Mouse (Mus musculus) hindbrain, postnatal 0 days (tissue): ENCODE data around the gene Lpgat1. TPM values are rescaled to one million over a fixed set of nuclear protein-coding genes. Genes with fewer than 3 reads are reported as not detected.
A peak's percentile ranks its signal among the peaks of the same experiment; 100 is the strongest.

Experiments used
- ATAC-seq: fragments of 200-750 bp; cut with Nextera tagmentation; 2 replicates; pipeline ENCODE4 v1.8.0; 2017; ENCODE audit warnings: mild to moderate bottlenecking, moderate TSS enrichment, moderate library complexity
- DNase-seq: peaks from one replicate; pipeline ENCODE4 v3.0.0-alpha.2; 2015; ENCODE audit warnings: low spot score
- H3K27ac ChIP-seq: fragments of 300-500 bp; sonication (generic); 2 replicates; pipeline ENCODE4 v1.5.1; 2014; ENCODE audit warnings: mild to moderate bottlenecking
- H3K27me3 ChIP-seq: fragments of 300-500 bp; sonication (generic); 2 replicates; pipeline ENCODE4 v1.6.1; 2014; ENCODE audit warnings: low read length, mixed read lengths; ENCODE audit not compliant: insufficient read depth
- H3K36me3 ChIP-seq: fragments of 300-500 bp; sonication (generic); 2 replicates; pipeline ENCODE4 v1.6.1; 2014; ENCODE audit warnings: low read length, mixed read lengths; ENCODE audit not compliant: insufficient read depth
- H3K4me1 ChIP-seq: fragments of 300-500 bp; sonication (generic); 2 replicates; pipeline ENCODE4 v1.6.1; 2014; ENCODE audit warnings: antibody characterized with exemption, low read length, mixed read lengths; ENCODE audit not compliant: insufficient read depth
- H3K4me2 ChIP-seq: fragments of 300-500 bp; sonication (generic); 2 replicates; pipeline ENCODE4 v1.6.1; 2014; ENCODE audit warnings: low read depth, mild to moderate bottlenecking, low read length, moderate library complexity, mixed read lengths
- H3K4me3 ChIP-seq: fragments of 300-500 bp; sonication (generic); 2 replicates; pipeline ENCODE4 v1.5.1; 2014; ENCODE audit warnings: low read length
- H3K9ac ChIP-seq: fragments of 300-500 bp; sonication (generic); replicated peaks from 2 replicates; pipeline ENCODE4 v1.6.1; 2014; ENCODE audit warnings: mild to moderate bottlenecking, low read length, moderate library complexity, mixed read lengths
- H3K9me3 ChIP-seq: fragments of 300-500 bp; sonication (generic); 2 replicates; pipeline ENCODE4 v1.6.1; 2016; ENCODE audit warnings: low read length, mixed read lengths
- CTCF ChIP-seq: IDR thresholded peaks from 2 replicates; pipeline ENCODE4 v1.5.1; 2016; ENCODE audit warnings: antibody characterized with exemption, control low read depth, low read depth
- WGBS: fragments of 180-500 bp; shearing (Covaris S2); extraction: QIAGEN DNeasy Blood & Tissue Kit; methylation state at CpG from one replicate; pipeline ENCODE4 v1.1.7; 2014; 5-methylcytosine and 5-hydroxymethylcytosine counted together
- polyA plus RNA-seq: library from polyadenylated mRNA; unstranded; fragments of >200 nt; fragmentation: Nextera tagmentation; extraction: Ambion mirVana; gene quantifications from 2 replicates; pipeline ENCODE4 v1.2.1, GENCODE M21; 2015
- total RNA-seq: library from RNA; depleted of rRNA; stranded (reverse); fragments of >200 nt; gene quantifications from 2 replicates; pipeline ENCODE4 v1.2.3, GENCODE M21; 2014

Gene Lpgat1
- total and polyA plus RNA-seq, 2 experiments from 2014 or later, result 47.7 to 49.9 TPM

DNA sequence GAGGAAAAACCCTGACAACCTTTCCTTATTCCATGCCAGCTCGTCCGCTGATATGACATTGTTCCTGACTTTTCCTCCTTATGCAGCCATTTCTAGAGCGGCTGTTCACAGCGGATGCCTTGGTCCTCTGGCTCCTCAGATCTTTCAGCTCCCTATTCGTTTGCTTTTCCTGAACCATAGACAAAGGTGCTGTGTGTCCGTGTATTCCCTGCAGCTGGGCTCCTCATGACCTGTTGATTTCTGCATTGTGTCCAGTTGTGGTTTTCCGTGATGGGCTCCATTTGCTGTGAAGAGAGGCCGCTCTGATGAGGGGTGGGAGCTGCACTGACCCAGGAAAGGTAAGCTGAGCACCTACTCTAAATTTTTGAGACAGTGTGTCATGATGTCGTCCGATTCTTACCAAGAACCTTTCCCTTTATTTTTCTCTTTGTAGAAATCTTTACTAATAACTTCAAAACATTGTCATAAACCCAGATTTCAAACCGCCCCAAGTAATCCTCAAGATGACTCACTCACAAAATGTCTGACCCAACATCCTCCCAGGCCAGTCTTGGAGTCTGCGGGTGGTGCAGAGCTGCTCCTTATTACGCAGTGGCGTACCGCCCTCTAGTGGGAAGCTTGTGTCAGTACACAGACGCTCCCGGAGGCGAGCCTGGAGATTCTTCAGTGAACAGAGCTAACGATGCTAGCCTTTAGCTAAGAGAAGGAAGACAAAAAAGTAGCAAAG, 99.9 kb downstream of the Lpgat1 start:
- Histone ChIP-seq H3K4me3 (no peak overlapping the region), H3K4me2 (no peak overlapping the region), H3K27ac (peak overlapping the region; percentile 66), H3K9me3 (no peaks in the 10 kb centered on the region), H3K27me3 (no peaks in the 10 kb centered on the region), H3K4me1 (no peaks in the 10 kb centered on the region; the same call in 1 of the 2 replicates), H3K9ac (no peak overlapping the region), H3K36me3 (no peaks in the 10 kb centered on the region)
- ATAC-seq, result peak; percentile 71
- peak; percentile 99 for TF ChIP-seq CTCF
- WGBS, result 39% methylated on average over 19 of the region's 19 CpGs
- DNase-seq, result peak; percentile 95

DNA sequence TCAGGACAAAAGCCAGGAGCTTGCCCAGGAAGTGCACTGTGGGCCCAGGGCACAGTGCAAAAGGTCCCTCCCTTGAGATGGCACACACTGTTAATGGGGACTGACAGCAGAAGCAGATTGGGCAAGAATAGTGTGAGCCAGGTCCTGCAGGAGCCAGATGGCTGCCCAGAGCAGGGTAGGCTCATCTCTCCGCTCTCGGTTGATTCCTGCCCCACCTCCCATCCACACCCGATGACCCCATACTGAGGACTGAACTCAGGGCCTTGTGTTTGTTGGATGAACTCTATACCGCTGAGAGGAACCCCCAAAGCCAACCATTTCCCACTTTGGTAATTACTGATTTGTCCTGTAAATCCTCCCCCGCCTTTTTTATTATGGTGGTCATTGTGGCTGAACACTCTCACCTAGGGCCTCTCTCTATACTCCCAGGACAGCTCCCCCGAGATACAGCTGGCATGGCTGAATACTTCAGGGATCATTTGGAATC, 100.6 kb downstream of the Lpgat1 start:
- DNase-seq (no peak), ATAC-seq (peak; percentile 56)
- TF ChIP-seq CTCF, result no peak
- H3K36me3 ChIP-seq, result no peaks in the 10 kb centered on the region
- WGBS, result 37% methylated on average over 6 of the region's 6 CpGs
- no peak overlapping the region for H3K4me3 ChIP-seq
- H3K9ac ChIP-seq, result no peak overlapping the region
- 0 out of 2 replicates have a peak overlapping the region, but pooled peaks have one; percentile 2 for H3K27ac ChIP-seq
- no peaks in the 10 kb centered on the region for H3K27me3 ChIP-seq
- no peaks in the 10 kb centered on the region for H3K9me3 ChIP-seq
- H3K4me2 ChIP-seq, result no peak overlapping the region
- H3K4me1 ChIP-seq, result no peaks in the 10 kb centered on the region; the same call in 1 of the 2 replicates

DNA sequence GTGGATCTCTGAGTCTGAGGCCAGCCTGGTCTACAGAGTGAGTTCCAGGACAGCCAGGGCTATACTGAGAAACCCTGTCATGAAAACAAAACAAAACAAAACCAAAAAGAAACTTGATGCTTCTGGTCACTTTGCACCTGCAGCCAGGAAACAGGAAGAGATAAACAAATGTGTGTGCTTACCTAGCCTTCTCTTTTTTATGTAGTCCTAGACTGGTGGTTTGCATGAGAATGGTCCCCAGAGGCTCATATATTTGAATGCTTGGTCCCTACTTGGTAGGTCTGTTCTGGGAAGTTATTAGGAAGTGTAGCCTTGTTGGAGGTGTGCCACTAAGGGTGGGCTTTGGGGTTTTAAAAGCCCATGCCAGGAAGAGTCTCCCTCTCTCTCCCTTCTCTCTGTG, 101.4 kb downstream of the Lpgat1 start:
- no peak for ATAC-seq

DNA sequence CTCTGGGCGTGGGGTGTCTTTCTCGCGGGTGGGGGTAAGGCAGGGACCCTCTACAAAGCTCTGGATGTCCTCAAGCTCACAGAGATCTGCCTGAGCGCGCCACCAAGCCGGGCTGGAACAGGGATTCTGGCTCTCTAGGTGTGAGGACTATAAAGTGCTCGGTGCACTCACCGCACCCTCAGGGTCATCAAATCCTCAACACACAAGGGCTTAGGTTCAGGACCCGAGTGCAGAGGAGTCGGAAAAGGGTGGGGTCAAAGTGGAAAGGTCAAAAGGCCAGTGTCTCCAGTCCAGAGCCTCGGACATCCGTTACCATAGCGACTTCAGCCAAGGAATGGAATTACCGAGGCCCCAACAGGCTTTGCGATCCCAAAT, 103.3 kb downstream of the Lpgat1 start:
- WGBS, result 6% methylated on average over 15 of the region's 15 CpGs
- no peak overlapping the region for H3K27ac ChIP-seq
- peak overlapping the region; percentile 52 for H3K9ac ChIP-seq
- H3K9me3 ChIP-seq, result no peaks in the 10 kb centered on the region
- peak overlapping the region; percentile 74 for H3K4me3 ChIP-seq
- DNase-seq (no peak), ATAC-seq (peak; percentile 48)
- peak overlapping the region; percentile 95 for H3K4me2 ChIP-seq
- H3K36me3 ChIP-seq, result no peaks in the 10 kb centered on the region; the same call in 1 of the 2 replicates
- no peaks in the 10 kb centered on the region; the same call in 1 of the 2 replicates for H3K4me1 ChIP-seq
- no peaks in the 10 kb centered on the region for H3K27me3 ChIP-seq
- TF ChIP-seq CTCF, result no peak

More for the DNA sequence above, 101.4 kb downstream of the Lpgat1 start:
- H3K27me3 ChIP-seq, result no peaks in the 10 kb centered on the region
- no peak overlapping the region for H3K4me3 ChIP-seq
- no peak overlapping the region for H3K27ac ChIP-seq
- no peaks in the 10 kb centered on the region; the same call in 1 of the 2 replicates for H3K4me1 ChIP-seq
- no peaks in the 10 kb centered on the region for H3K36me3 ChIP-seq
- H3K9me3 ChIP-seq, result no peaks in the 10 kb centered on the region
- H3K9ac ChIP-seq, result no peak overlapping the region
- H3K4me2 ChIP-seq, result no peak overlapping the region
- no peak for DNase-seq
- no peak for TF ChIP-seq CTCF

DNA sequence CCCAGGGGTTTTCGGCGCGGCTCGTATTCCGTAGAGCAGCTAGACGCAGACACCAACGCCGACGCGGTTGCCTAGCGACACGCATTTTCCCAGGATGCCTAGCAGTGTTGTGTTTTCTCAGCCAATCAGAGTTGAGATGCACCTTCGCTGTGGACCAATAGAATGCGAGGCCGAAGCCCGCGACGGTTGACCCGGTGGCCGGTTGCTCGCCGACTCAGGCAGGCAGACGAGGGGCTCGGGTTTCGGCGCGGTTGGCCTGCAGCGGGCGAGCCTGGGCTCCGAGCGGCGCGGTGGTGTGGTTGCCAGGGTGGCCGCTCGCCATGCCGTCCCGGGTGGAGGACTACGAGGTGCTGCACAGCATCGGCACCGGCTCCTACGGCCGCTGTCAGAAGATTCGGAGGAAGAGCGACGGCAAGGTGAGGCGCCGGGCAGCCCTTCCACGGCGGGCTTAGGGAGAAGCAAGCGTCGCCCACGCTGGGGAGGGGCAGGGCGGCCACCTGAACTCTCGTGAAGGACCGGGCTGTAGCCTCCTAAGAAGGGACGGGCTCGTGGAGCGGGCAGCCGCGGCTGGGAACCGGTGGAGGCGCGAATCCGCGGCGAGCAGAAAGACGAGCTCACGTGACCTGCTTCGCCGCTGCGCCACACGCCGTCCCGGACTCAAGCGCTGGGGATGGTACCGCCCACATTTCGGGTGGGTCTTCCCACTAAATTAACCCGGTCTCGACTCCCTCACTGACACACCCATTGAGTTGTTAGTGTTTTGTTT, 103.9 kb downstream of the Lpgat1 start, which contains the start of gene Nek2:
Gene Nek2 (plus strand): TSS at position 119 of the 766 bp plus-strand sequence.
- WGBS, result under 1% methylated on average over 79 of the region's 79 CpGs
- H3K27ac ChIP-seq, result no peak within 1 kb of the TSS
- ATAC-seq (peak; percentile 94), DNase-seq (peak; percentile 99)
- H3K9ac ChIP-seq, result peak within 1 kb of the TSS; percentile 52
- peak within 1 kb of the TSS; percentile 95 for H3K4me2 ChIP-seq
- H3K9me3 ChIP-seq, result no peaks in the 10 kb centered on the region
- H3K27me3 ChIP-seq, result no peaks in the 10 kb centered on the region
- no peak for TF ChIP-seq CTCF
- H3K36me3 ChIP-seq, result no peaks in the 10 kb centered on the region; the same call in 1 of the 2 replicates
- no peaks in the 10 kb centered on the region; the same call in 1 of the 2 replicates for H3K4me1 ChIP-seq
- H3K4me3 ChIP-seq, result peak within 1 kb of the TSS; percentile 74

DNA sequence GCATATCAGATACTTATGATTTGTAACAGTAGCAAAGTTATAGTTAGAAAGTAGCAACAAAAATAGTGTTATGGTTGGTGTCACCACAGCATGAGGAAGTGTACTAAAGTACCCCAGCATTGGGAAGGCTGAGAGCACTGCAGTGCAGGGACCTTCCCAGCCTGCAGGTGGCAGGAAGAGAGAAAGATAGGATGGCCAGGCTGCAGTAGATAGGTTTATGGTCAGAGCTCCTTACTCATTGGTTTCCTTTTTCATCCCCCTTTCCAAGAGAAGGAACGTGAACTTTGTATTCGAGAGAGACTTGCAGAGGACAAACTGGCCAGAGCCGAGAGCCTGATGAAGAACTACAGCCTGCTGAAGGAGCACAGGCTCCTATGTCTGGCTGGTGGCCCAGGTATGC, 111.5 kb downstream of the Lpgat1 start:
- Histone ChIP-seq H3K9me3 (no peaks in the 10 kb centered on the region), H3K27me3 (no peaks in the 10 kb centered on the region), H3K4me1 (no peaks in the 10 kb centered on the region), H3K4me2 (no peak overlapping the region), H3K27ac (no peak overlapping the region), H3K36me3 (no peaks in the 10 kb centered on the region; the same call in 1 of the 2 replicates), H3K4me3 (no peak overlapping the region), H3K9ac (no peak overlapping the region)
- TF ChIP-seq CTCF, result peak; percentile 59
- ATAC-seq, result 0 out of 2 replicates have a peak, but pooled peaks have one; percentile 32
- 86% methylated on average over 3 of the region's 3 CpGs for WGBS
- DNase-seq, result peak; percentile 23
